Mouse (Mus musculus) MEL (cell line): Measurements from ENCODE around the gene Ccm2. TPM values are rescaled to one million over a fixed set of nuclear protein-coding genes. Genes with fewer than 3 reads are reported as not detected.
A peak's percentile ranks its signal among the peaks of the same experiment; 100 is the strongest.

Source experiments
- DNase-seq: peaks from one replicate; pipeline ENCODE4 v3.0.0; 2011; ENCODE audit warnings: low read depth, low spot score
- H3K27ac ChIP-seq: 2 replicates; pipeline ENCODE4 v1.5.1; 2012; ENCODE audit warnings: low read depth, mild to moderate bottlenecking, control low read depth, low read length, moderate library complexity; ENCODE audit not compliant: control insufficient read depth
- H3K27me3 ChIP-seq, 2 experiments: fragments of 150-350 bp in 1 of 2; sonication (generic) in 1 of 2; 2 replicates each; pipeline ENCODE4 v1.6.1; 2012; ENCODE audit warnings: low read length in 2 of 2, mild to moderate bottlenecking in 2 of 2, improper control_type of control experiment in 1 of 2, moderate library complexity in 1 of 2; ENCODE audit not compliant: insufficient read depth in 2 of 2, control insufficient read depth in 1 of 2
- H3K36me3 ChIP-seq, 2 experiments: 2 replicates each; pipeline ENCODE4 v1.6.1; 2012 to 2014; ENCODE audit warnings: low read length in 2 of 2, improper control_type of control experiment in 1 of 2, inconsistent platforms in 1 of 2, mild to moderate bottlenecking in 1 of 2; ENCODE audit not compliant: insufficient read depth in 2 of 2, control insufficient read depth in 1 of 2
- H3K4me1 ChIP-seq, 2 experiments: fragments of 150-350 bp in 1 of 2; sonication (generic) in 1 of 2; 2 replicates each; pipeline ENCODE4 v1.6.1; 2012; ENCODE audit warnings: low read length in 2 of 2, improper control_type of control experiment in 1 of 2, mild to moderate bottlenecking in 1 of 2; ENCODE audit not compliant: insufficient read depth in 2 of 2, control insufficient read depth in 1 of 2
- H3K4me3 ChIP-seq, 2 experiments: fragments of 150-350 bp in 1 of 2; sonication (generic) in 1 of 2; 2 replicates each; pipeline ENCODE4 v1.5.1; 2012; ENCODE audit warnings: low read depth in 2 of 2, low read length in 2 of 2, mild to moderate bottlenecking in 2 of 2, moderate library complexity in 2 of 2, control low read depth in 1 of 2, improper control_type of control experiment in 1 of 2; ENCODE audit not compliant: control insufficient read depth in 1 of 2, insufficient read depth in 1 of 2
- H3K79me2 ChIP-seq: 2 replicates; pipeline ENCODE4 v1.6.1; 2012; ENCODE audit warnings: mild to moderate bottlenecking, low read length, moderate library complexity; ENCODE audit not compliant: control insufficient read depth, poor library complexity, insufficient read depth
- H3K9ac ChIP-seq: 2 replicates; pipeline ENCODE4 v1.6.1; 2012; ENCODE audit warnings: low read depth, mild to moderate bottlenecking, control low read depth, low read length, moderate library complexity; ENCODE audit not compliant: control insufficient read depth, poor library complexity, severe bottlenecking
- H3K9me3 ChIP-seq: fragments of 150-350 bp; sonication (generic); replicated peaks from 2 replicates; pipeline ENCODE4 v1.6.1; 2012; ENCODE audit warnings: mild to moderate bottlenecking, low read length, improper control_type of control experiment, moderate library complexity; ENCODE audit not compliant: insufficient read depth
- BHLHE40 ChIP-seq: IDR thresholded peaks from 2 replicates; pipeline ENCODE4 v1.6.1; 2012; ENCODE audit warnings: low read depth, mild to moderate bottlenecking, inconsistent platforms, low read length, improper control_type of control experiment, borderline replicate concordance
- CHD1 ChIP-seq: IDR thresholded peaks from 2 replicates; pipeline ENCODE4 v1.6.1; 2012; ENCODE audit warnings: low read depth, mild to moderate bottlenecking, inconsistent platforms, low read length, improper control_type of control experiment
- CHD2 ChIP-seq: IDR thresholded peaks from 2 replicates; pipeline ENCODE4 v1.6.1; 2011; ENCODE audit warnings: low read length, improper control_type of control experiment
- E2F4 ChIP-seq: IDR thresholded peaks from 2 replicates; pipeline ENCODE4 v1.6.1; 2011; ENCODE audit warnings: low read depth, low read length, improper control_type of control experiment, borderline replicate concordance
- ELF1 ChIP-seq: IDR thresholded peaks from 2 replicates; pipeline ENCODE4 v1.6.1; 2014; ENCODE audit warnings: low read depth, mild to moderate bottlenecking, inconsistent platforms, low read length, improper control_type of control experiment, moderate library complexity
- ETS1 ChIP-seq: IDR thresholded peaks from 2 replicates; pipeline ENCODE4 v1.6.1; 2012; ENCODE audit warnings: low read depth, mild to moderate bottlenecking, inconsistent platforms, low read length, improper control_type of control experiment, moderate library complexity
- GABPA ChIP-seq: IDR thresholded peaks from 2 replicates; pipeline ENCODE4 v1.6.1; 2012; ENCODE audit warnings: low read depth, mild to moderate bottlenecking, inconsistent platforms, low read length, improper control_type of control experiment, moderate library complexity
- GATA1 ChIP-seq: IDR thresholded peaks from 2 replicates; pipeline ENCODE4 v1.6.1; 2011; ENCODE audit warnings: low read depth, low read length, improper control_type of control experiment
- HCFC1 ChIP-seq: IDR thresholded peaks from 2 replicates; pipeline ENCODE4 v1.6.1; 2012; ENCODE audit warnings: low read depth, mild to moderate bottlenecking, inconsistent platforms, low read length, improper control_type of control experiment, moderate library complexity
- JUND ChIP-seq: IDR thresholded peaks from 2 replicates; pipeline ENCODE4 v1.6.1; 2011; ENCODE audit warnings: low read depth, mild to moderate bottlenecking, improper control_type of control experiment, low read length
- MAX ChIP-seq: IDR thresholded peaks from 2 replicates; pipeline ENCODE4 v1.6.1; 2011; ENCODE audit warnings: low read length, improper control_type of control experiment
- MAZ ChIP-seq: IDR thresholded peaks from 2 replicates; pipeline ENCODE4 v1.6.1; 2012; ENCODE audit warnings: low read depth, mild to moderate bottlenecking, inconsistent platforms, low read length, improper control_type of control experiment
- MEF2A ChIP-seq: IDR thresholded peaks from 2 replicates; pipeline ENCODE4 v1.6.1; 2014; ENCODE audit warnings: low read depth, mild to moderate bottlenecking, inconsistent platforms, low read length, improper control_type of control experiment; ENCODE audit not compliant: poor library complexity, insufficient replicate concordance, severe bottlenecking; ENCODE audit errors: extremely low read depth
- MXI1 ChIP-seq: IDR thresholded peaks from 2 replicates; pipeline ENCODE4 v1.6.1; 2011; ENCODE audit warnings: mild to moderate bottlenecking, low read depth, low read length, improper control_type of control experiment
- MYB ChIP-seq: IDR thresholded peaks from 2 replicates; pipeline ENCODE4 v1.6.1; 2011; ENCODE audit warnings: mild to moderate bottlenecking, low read depth, low read length, improper control_type of control experiment
- MYC ChIP-seq: IDR thresholded peaks from 2 replicates; pipeline ENCODE4 v1.6.1; 2011; ENCODE audit warnings: low read depth, mild to moderate bottlenecking, low read length, improper control_type of control experiment, moderate library complexity
- NELFE ChIP-seq: IDR thresholded peaks from 2 replicates; pipeline ENCODE4 v1.6.1; 2011; ENCODE audit warnings: low read depth, low read length, improper control_type of control experiment
- NRF1 ChIP-seq: IDR thresholded peaks from 2 replicates; pipeline ENCODE4 v1.6.1; 2014; ENCODE audit warnings: low read depth, mild to moderate bottlenecking, inconsistent platforms, low read length, improper control_type of control experiment, moderate library complexity; ENCODE audit not compliant: poor library complexity, insufficient read depth, severe bottlenecking
- POLR2A ChIP-seq, 2 experiments: IDR thresholded peaks; 2 replicates each; pipeline ENCODE4 v1.6.1; 2011 to 2012; ENCODE audit warnings: low read length in 2 of 2, mild to moderate bottlenecking in 2 of 2, control low read depth in 1 of 2, improper control_type of control experiment in 1 of 2, low read depth in 1 of 2, moderate library complexity in 1 of 2; ENCODE audit not compliant: control insufficient read depth in 1 of 2, insufficient read depth in 1 of 2, poor library complexity in 1 of 2
- POLR2AphosphoS2 ChIP-seq: IDR thresholded peaks from 2 replicates; pipeline ENCODE4 v1.6.1; 2011; ENCODE audit warnings: low read length, improper control_type of control experiment
- POLR2AphosphoS5 ChIP-seq: IDR thresholded peaks from 2 replicates; pipeline ENCODE4 v1.6.1; 2012; ENCODE audit warnings: low read depth, borderline replicate concordance, mild to moderate bottlenecking, inconsistent platforms, low read length, moderate library complexity, mixed read lengths
- RAD21 ChIP-seq: IDR thresholded peaks from 2 replicates; pipeline ENCODE4 v1.6.1; 2011; ENCODE audit warnings: mild to moderate bottlenecking, low read depth, low read length, improper control_type of control experiment
- SIN3A ChIP-seq: IDR thresholded peaks from 2 replicates; pipeline ENCODE4 v1.6.1; 2012; ENCODE audit warnings: low read length, improper control_type of control experiment, inconsistent platforms
- TAL1 ChIP-seq: IDR thresholded peaks from 2 replicates; pipeline ENCODE4 v1.6.1; 2012; ENCODE audit warnings: mild to moderate bottlenecking, inconsistent platforms, low read length, moderate library complexity, mixed read lengths
- TBP ChIP-seq: IDR thresholded peaks from 2 replicates; pipeline ENCODE4 v1.8.0; 2011; ENCODE audit warnings: low read depth, low read length, improper control_type of control experiment
- USF1 ChIP-seq: IDR thresholded peaks from 2 replicates; pipeline ENCODE4 v1.6.1; 2014; ENCODE audit warnings: low read depth, mild to moderate bottlenecking, inconsistent platforms, low read length, improper control_type of control experiment, moderate library complexity
- ZC3H11A ChIP-seq: IDR thresholded peaks from 2 replicates; pipeline ENCODE4 v1.6.1; 2012; ENCODE audit warnings: low read depth, mild to moderate bottlenecking, inconsistent platforms, low read length, improper control_type of control experiment
- ZKSCAN1 ChIP-seq: IDR thresholded peaks from 2 replicates; pipeline ENCODE4 v1.6.1; 2012; ENCODE audit warnings: low read depth, mild to moderate bottlenecking, inconsistent platforms, low read length, improper control_type of control experiment, moderate library complexity
- ZMIZ1 ChIP-seq: IDR thresholded peaks from 2 replicates; pipeline ENCODE4 v1.6.1; 2012; ENCODE audit warnings: low read depth, mild to moderate bottlenecking, inconsistent platforms, low read length, improper control_type of control experiment, moderate library complexity
- ZNF384 ChIP-seq: IDR thresholded peaks from 2 replicates; pipeline ENCODE4 v1.6.1; 2012; ENCODE audit warnings: low read depth, mild to moderate bottlenecking, inconsistent platforms, low read length, improper control_type of control experiment
- polyA plus RNA-seq, 2 experiments: library from polyadenylated mRNA; stranded (reverse) in 1 of 2; unstranded in 1 of 2; fragments of >175 nt in 1 of 2; fragments of >200 nt in 1 of 2; gene quantifications; 2 replicates each; pipeline versions ENCODE4 v1.2.1 to v1.2.4; 2012; ENCODE audit warnings: low replicate concordance in 2 of 2, low read depth in 1 of 2; ENCODE audit not compliant: insufficient read length in 2 of 2, insufficient read depth in 1 of 2, missing spikeins in 1 of 2
- total RNA-seq: library from RNA; depleted of rRNA; stranded (reverse); fragments of 300-350 nt; gene quantifications from 2 replicates; pipeline ENCODE4 v1.2.3, GENCODE M21; 2012

Gene Ccm2
- total and polyA plus RNA-seq, 3 experiments, result 49.2 to 66.4 TPM; not detected in 1

- no peak overlapping the region for H3K4me3 ChIP-seq
- H3K9ac ChIP-seq, result no peak overlapping the region
- H3K27ac ChIP-seq, result no peak overlapping the region
- H3K79me2 ChIP-seq, result no peaks in the 10 kb centered on the region
- peaks cover 0 to 7% of the 10 kb centered on the region in 2 experiments; a peak in 2 of 4 replicates for H3K36me3 ChIP-seq
- H3K4me1 ChIP-seq, result peaks cover 2 to 8% of the 10 kb centered on the region in 2 experiments; a peak in 3 of 4 replicates
- DNase-seq, result no peak
- H3K27me3 ChIP-seq, result no peaks in the 10 kb centered on the region
- TF ChIP-seq ZNF384, result no peak
- TF ChIP-seq BHLHE40, result no peak
- no peak for TF ChIP-seq RAD21
- TF ChIP-seq GABPA, result no peak
- no peak for TF ChIP-seq POLR2AphosphoS5
- TF ChIP-seq MEF2A, result no peak
- no peak for TF ChIP-seq MAZ
- no peak for TF ChIP-seq GATA1
- TF ChIP-seq CHD1, result no peak
- TF ChIP-seq USF1, result no peak
- no peak for TF ChIP-seq ZMIZ1
- no peak for TF ChIP-seq ELF1
- no peaks in the 10 kb centered on the region for H3K9me3 ChIP-seq
These were observed 40.2 kb upstream of the Ccm2 start for GRCm38 (mm10) chr11:6506516-6506915.

GRCm38 (mm10) chr11:6508269-6508876, 38.3 kb upstream of the Ccm2 start:
- no peaks in the 10 kb centered on the region for H3K79me2 ChIP-seq
- no peaks in the 10 kb centered on the region for H3K27me3 ChIP-seq
- H3K9me3 ChIP-seq, result no peaks in the 10 kb centered on the region
- no peak overlapping the region for H3K9ac ChIP-seq
- peaks cover 2 to 8% of the 10 kb centered on the region in 2 experiments; a peak in 3 of 4 replicates for H3K4me1 ChIP-seq
- peak; percentile 95 for DNase-seq
- H3K36me3 ChIP-seq, result peaks cover 0 to 7% of the 10 kb centered on the region in 2 experiments; a peak in 2 of 4 replicates
- peak overlapping the region; percentile 41 for H3K27ac ChIP-seq
- no peak overlapping the region for H3K4me3 ChIP-seq
- TF ChIP-seq HCFC1 (peak; percentile 38; the same call in 1 of the 2 replicates), MYB (no peak), RAD21 (no peak), MXI1 (peak; percentile 79; the same call in 1 of the 2 replicates), POLR2AphosphoS2 (no peak), MAX (peak; percentile 84; the same call in 1 of the 2 replicates), E2F4 (no peak), NRF1 (no peak), MYC (peak; percentile 82; the same call in 1 of the 2 replicates), USF1 (no peak), POLR2AphosphoS5 (no peak), TAL1 (peak; percentile 15; the same call in 1 of the 2 replicates), ZC3H11A (no peak), GABPA (no peak), SIN3A (peak; percentile 82), CHD1 (no peak), ELF1 (no peak; the same call in 1 of the 2 replicates), ETS1 (peak; percentile 83), JUND (no peak), BHLHE40 (no peak), ZKSCAN1 (no peak), TBP (peak; percentile 39; the same call in 1 of the 2 replicates), POLR2A (IDR thresholded peaks at IDR 0.05; ENCODE audit: control insufficient read depth in 1 of 2, insufficient read depth in 1 of 2, low read depth in 1 of 2, low read length in 2 of 2, poor library complexity in 1 of 2) (no peak), GATA1 (no peak; the same call in none of the 2 replicates), CHD2 (no peak), ZNF384 (peak; percentile 95), NELFE (no peak)
